ENCODE assay signal across 13 mouse cellular contexts in genomic region chr10:24581076-24581475, GRCm38 (mm10). TPM values are rescaled to one million over a fixed set of nuclear protein-coding genes. Genes with fewer than 3 reads are reported as not detected.
"Had no signal": no experiment of that assay in that cellular context is flagged by ENCODE, and none has a peak within 500 bp of the region (broad histone marks: within the 10 kb centered on the region; RNA-seq: fewer than 3 reads in every experiment).

No protein-coding gene starts in this region.

- H3K27ac ChIP-seq: kidney, postnatal 0 days; limb, embryonic 12.5 days; liver, embryonic 14.5 days; neural tube, embryonic 12.5 days; stomach, postnatal 0 days had no signal

- H3K4me2 ChIP-seq: limb, embryonic 12.5 days; neural tube, embryonic 12.5 days had no signal

- DNase-seq: kidney, adult 9 months; kidney, postnatal 36 days; lung, adult 18-20 months; lung, postnatal 14 days; midbrain, embryonic 14.5 days; thymus, postnatal 4 days had no signal

- H3K9ac ChIP-seq: limb, embryonic 12.5 days; liver, embryonic 14.5 days; neural tube, embryonic 12.5 days had no signal

- H3K36me3 ChIP-seq: limb, embryonic 12.5 days; neural tube, embryonic 12.5 days had no signal

- H3K4me3 ChIP-seq: limb, embryonic 12.5 days; neural tube, embryonic 12.5 days had no signal

- H3K9me3 ChIP-seq: limb, embryonic 12.5 days; neural tube, embryonic 12.5 days had no signal

- H3K4me1 ChIP-seq: neural tube, embryonic 12.5 days had no signal

- H3K27me3 ChIP-seq: limb, embryonic 12.5 days; neural tube, embryonic 12.5 days had no signal

RNA-seq across cellular contexts. Expression of gene Ccn2, which starts 14.2 kb away (rescaled TPM):
- total RNA-seq: megakaryocyte-erythroid progenitor cell, adult 5-6 weeks; neutrophil, adult 5-6 weeks had no signal
